Mouse (Mus musculus) embryonic facial prominence, embryonic 11.5 days (tissue): ENCODE data around the gene Cers6. TPM values are rescaled to one million over a fixed set of nuclear protein-coding genes. Genes with fewer than 3 reads are reported as not detected.
A peak's percentile ranks its signal among the peaks of the same experiment; 100 is the strongest.

Experiments
- ATAC-seq: fragments of 200-750 bp; cut with Nextera tagmentation; replicated peaks from 2 replicates; pipeline ENCODE4 v1.8.0; 2017; ENCODE audit warnings: low read depth; ENCODE audit not compliant: insufficient number of reproducible peaks, low FRiP score, low TSS enrichment
- DNase-seq: peaks from one replicate; pipeline ENCODE4 v3.0.0-alpha.2; 2015; ENCODE audit warnings: low spot score
- H3K27ac ChIP-seq: fragments of 300-500 bp; sonication (generic); replicated peaks from 2 replicates; pipeline ENCODE4 v1.5.1; 2014; ENCODE audit warnings: mild to moderate bottlenecking, low read depth, low read length, control low read depth
- H3K27me3 ChIP-seq: fragments of 300-500 bp; sonication (generic); 2 replicates; pipeline ENCODE4 v1.6.1; 2014; ENCODE audit warnings: mild to moderate bottlenecking, low read length, moderate library complexity, mixed read lengths; ENCODE audit not compliant: control insufficient read depth, insufficient read depth
- H3K36me3 ChIP-seq: fragments of 300-500 bp; sonication (generic); replicated peaks from 2 replicates; pipeline ENCODE4 v1.6.1; 2014; ENCODE audit warnings: low read depth, mild to moderate bottlenecking, low read length, moderate library complexity, mixed read lengths; ENCODE audit not compliant: control insufficient read depth, insufficient read depth
- H3K4me1 ChIP-seq: fragments of 300-500 bp; sonication (generic); 2 replicates; pipeline ENCODE4 v1.6.1; 2014; ENCODE audit warnings: low read length, mixed read lengths; ENCODE audit not compliant: control insufficient read depth, insufficient read depth
- H3K4me2 ChIP-seq: fragments of 300-500 bp; sonication (generic); 2 replicates; pipeline ENCODE4 v1.6.1; 2014; ENCODE audit warnings: low read depth, mild to moderate bottlenecking, control low read depth, low read length, moderate library complexity
- H3K4me3 ChIP-seq: fragments of 300-500 bp; sonication (generic); 2 replicates; pipeline ENCODE4 v1.5.1; 2014; ENCODE audit warnings: low read depth, low read length, control low read depth
- H3K9ac ChIP-seq: fragments of 300-500 bp; sonication (generic); replicated peaks from 2 replicates; pipeline ENCODE4 v1.6.1; 2014; ENCODE audit warnings: mild to moderate bottlenecking, control low read depth, low read length
- H3K9me3 ChIP-seq: fragments of 300-500 bp; sonication (generic); replicated peaks from 2 replicates; pipeline ENCODE4 v1.6.1; 2016; ENCODE audit warnings: mild to moderate bottlenecking, low read length, inconsistent platforms, mixed read lengths; ENCODE audit not compliant: control insufficient read depth
- WGBS: fragments of 180-500 bp; shearing (Covaris S2); extraction: QIAGEN DNeasy Blood & Tissue Kit; methylation state at CpG from one replicate; pipeline ENCODE4 v1.1.7; 2014; 5-methylcytosine and 5-hydroxymethylcytosine counted together
- polyA plus RNA-seq: library from polyadenylated mRNA; unstranded; fragments of >200 nt; fragmentation: Nextera tagmentation; extraction: Ambion mirVana; gene quantifications from 2 replicates; pipeline ENCODE4 v1.2.1, GENCODE M21; 2014

The Cers6 gene
- polyA plus RNA-seq, 1 experiment from 2014 or later, result 33.6 TPM

DNA sequence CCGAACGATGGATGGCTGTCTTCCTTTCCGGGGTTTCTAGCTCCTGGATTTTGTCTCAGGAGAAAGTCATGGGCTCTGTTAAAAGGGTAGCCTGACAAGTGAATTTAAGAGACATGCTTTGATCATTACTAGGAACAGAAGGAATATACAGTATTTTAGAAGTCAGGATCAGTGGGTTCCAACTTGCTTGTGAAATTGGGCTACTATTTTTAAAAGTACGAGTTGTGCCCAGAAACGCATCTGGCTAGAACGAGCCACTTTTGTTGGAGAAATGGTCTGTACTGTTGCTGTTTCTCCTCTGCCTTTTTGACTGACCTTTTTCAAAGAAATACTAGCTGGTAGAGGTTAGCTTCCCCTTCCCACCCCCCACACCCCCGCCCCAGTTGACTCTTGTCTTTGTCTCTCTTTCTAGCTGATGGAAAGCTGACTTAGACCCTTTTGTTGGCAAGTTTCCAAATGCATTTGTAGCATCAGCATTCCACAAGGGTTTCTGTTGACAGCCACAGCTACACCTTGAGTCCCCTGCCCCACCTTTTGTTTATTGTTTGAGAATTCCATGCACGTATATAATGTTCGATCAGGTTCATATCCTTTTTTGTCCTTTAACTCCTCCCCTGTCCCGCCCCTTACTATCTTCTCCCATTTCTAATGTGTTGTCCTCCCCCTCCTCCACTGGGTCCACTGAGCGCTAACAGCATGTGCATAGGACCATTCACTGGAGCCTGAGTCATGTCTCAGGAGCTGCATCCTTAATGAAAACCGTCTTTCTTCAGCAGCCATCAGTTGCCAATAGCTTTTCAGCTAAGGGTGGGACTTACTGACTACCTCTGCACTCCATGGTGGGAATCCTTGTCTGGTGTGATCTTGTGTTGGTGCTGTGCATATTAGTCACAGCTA lies 50.6 kb downstream of the Cers6 start:
- Histone ChIP-seq H3K4me1 (no peaks in the 10 kb centered on the region), H3K9ac (no peak overlapping the region), H3K27ac (no peak overlapping the region), H3K9me3 (no peaks in the 10 kb centered on the region), H3K36me3 (no peaks in the 10 kb centered on the region), H3K27me3 (no peaks in the 10 kb centered on the region), H3K4me3 (no peak overlapping the region), H3K4me2 (no peak overlapping the region)
- 85% methylated on average over 12 of the region's 12 CpGs for WGBS
- DNase-seq, result no peak
- ATAC-seq, result no peak; the same call in 1 of the 2 replicates

DNA sequence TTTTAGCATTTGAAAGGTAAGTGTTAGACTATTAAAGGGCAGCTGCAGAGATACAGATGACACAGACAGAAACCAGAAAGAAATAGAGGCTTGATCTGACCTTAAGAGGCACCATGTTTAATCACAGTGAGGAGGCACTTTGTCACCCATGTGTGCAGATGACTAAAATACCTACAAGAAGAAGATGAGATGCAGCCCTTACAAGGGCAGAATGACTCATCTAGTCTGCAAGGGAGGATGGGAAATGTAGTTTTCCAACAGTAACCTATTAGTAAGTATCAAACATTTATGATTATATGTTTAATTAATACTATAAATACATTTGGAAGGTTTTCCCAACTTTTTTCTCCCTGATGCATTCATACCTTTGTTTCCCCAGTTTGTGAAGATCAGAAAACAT lies 54.5 kb downstream of the Cers6 start:
- DNase-seq (no peak), ATAC-seq (no peak)
- H3K36me3 ChIP-seq, result no peaks in the 10 kb centered on the region
- no peak overlapping the region for H3K27ac ChIP-seq
- H3K27me3 ChIP-seq, result no peaks in the 10 kb centered on the region
- no peaks in the 10 kb centered on the region for H3K4me1 ChIP-seq
- H3K4me2 ChIP-seq, result no peak overlapping the region
- no peaks in the 10 kb centered on the region for H3K9me3 ChIP-seq
- no peak overlapping the region for H3K4me3 ChIP-seq
- H3K9ac ChIP-seq, result no peak overlapping the region

DNA sequence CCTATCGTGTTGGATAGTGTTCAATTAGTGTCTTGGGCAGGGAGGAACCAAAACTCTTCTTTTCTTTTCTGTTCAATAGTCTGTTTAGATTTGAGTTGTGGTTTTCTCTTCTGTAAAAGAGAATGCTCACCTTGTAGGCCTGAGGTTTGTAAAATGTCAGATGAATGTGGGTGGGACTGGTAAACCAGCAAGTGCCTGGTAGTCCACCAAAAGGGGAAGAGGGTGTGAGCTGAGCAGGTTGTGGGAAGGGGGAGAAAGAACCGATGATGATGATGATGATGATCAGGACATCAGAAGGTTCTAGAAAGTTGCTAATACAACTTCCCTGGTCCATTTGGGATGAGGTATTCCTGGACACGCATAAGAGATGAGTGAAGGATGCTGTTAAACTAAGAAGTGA lies 55.1 kb downstream of the Cers6 start:
- WGBS, result 93% methylated on average over 3 of the region's 3 CpGs
- Histone ChIP-seq H3K36me3 (no peaks in the 10 kb centered on the region), H3K9me3 (no peaks in the 10 kb centered on the region), H3K4me3 (no peak overlapping the region), H3K9ac (no peak overlapping the region), H3K4me2 (no peak overlapping the region), H3K27ac (no peak overlapping the region), H3K4me1 (no peaks in the 10 kb centered on the region), H3K27me3 (no peaks in the 10 kb centered on the region)
- DNase-seq (no peak), ATAC-seq (no peak)

DNA sequence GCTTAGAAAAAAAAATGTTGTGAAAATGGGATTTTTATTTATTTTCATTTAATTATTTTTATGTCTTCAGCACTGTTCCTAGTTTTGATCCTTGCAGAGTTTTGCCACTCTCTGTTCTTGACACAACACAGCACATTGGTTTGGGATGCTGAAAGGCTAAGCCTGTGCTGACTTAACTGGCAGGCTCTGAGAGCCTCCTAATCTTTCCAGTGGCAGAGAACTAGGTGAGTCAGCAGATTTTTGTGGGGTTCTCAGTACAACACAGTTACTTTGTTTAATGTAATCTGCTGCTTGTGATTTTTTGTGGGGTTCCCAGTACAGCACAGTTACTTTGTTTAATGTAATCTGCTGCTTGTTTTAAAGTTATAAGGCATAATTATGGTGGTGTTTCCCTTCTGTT lies 55.8 kb downstream of the Cers6 start:
- H3K4me1 ChIP-seq, result no peaks in the 10 kb centered on the region
- no peak for ATAC-seq
- H3K4me2 ChIP-seq, result no peak overlapping the region
- H3K9me3 ChIP-seq, result no peaks in the 10 kb centered on the region
- H3K36me3 ChIP-seq, result no peaks in the 10 kb centered on the region
- H3K4me3 ChIP-seq, result no peak overlapping the region
- H3K27ac ChIP-seq, result no peak overlapping the region
- no peak for DNase-seq
- no peak overlapping the region for H3K9ac ChIP-seq
- no peaks in the 10 kb centered on the region for H3K27me3 ChIP-seq

DNA sequence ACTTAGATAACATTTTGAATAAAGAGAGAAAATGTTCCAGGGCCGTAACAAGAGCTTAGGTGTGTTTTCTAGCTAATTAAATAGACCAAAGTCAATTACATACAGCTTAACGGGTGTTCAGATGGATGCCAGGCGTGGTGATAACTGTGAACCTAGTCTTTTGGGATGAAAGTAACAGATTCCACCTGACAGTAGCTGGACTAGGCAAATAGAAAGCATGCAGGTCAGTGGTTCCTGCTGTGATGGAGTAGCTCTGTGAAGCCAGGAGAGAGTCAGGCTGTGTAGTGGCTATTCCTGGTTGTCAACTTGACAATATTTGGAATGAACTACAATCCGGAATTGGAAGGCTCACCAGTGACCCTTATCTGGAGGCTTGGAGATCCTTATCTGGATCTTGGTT lies 56.3 kb downstream of the Cers6 start:
- H3K27ac ChIP-seq, result no peak overlapping the region
- no peaks in the 10 kb centered on the region for H3K4me1 ChIP-seq
- 85% methylated on average over 4 of the region's 4 CpGs for WGBS
- no peak for ATAC-seq
- H3K27me3 ChIP-seq, result no peaks in the 10 kb centered on the region
- H3K4me2 ChIP-seq, result no peak overlapping the region
- DNase-seq, result no peak
- no peak overlapping the region for H3K4me3 ChIP-seq
- H3K9ac ChIP-seq, result no peak overlapping the region
- no peaks in the 10 kb centered on the region for H3K9me3 ChIP-seq
- no peaks in the 10 kb centered on the region for H3K36me3 ChIP-seq

DNA sequence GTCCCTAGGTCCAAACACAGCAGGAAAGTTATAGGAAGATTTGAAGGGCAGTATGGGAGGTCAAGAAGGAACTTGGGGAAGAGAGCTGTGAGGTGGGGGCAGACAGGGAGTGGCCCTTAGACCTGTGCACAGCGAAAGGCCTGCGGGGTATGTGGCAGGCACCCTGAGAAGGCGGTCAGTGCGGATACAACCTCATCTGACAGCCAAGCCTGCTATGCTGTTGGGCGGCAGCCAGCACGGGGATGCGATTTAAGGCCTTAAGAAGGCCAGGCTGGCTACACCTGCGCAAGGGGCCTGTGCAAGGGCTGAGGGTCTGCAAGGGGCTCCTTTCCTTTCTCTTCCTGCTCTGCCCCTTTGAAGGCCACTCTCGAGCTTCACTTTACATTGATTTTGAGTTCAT lies 63.1 kb downstream of the Cers6 start:
- Histone ChIP-seq H3K4me3 (no peak overlapping the region), H3K4me2 (no peak overlapping the region), H3K9ac (no peak overlapping the region), H3K9me3 (no peaks in the 10 kb centered on the region), H3K4me1 (no peaks in the 10 kb centered on the region), H3K27ac (no peak overlapping the region), H3K36me3 (no peaks in the 10 kb centered on the region), H3K27me3 (no peaks in the 10 kb centered on the region)
- 92% methylated on average over 9 of the region's 9 CpGs for WGBS
- no peak for ATAC-seq
- DNase-seq, result no peak

DNA sequence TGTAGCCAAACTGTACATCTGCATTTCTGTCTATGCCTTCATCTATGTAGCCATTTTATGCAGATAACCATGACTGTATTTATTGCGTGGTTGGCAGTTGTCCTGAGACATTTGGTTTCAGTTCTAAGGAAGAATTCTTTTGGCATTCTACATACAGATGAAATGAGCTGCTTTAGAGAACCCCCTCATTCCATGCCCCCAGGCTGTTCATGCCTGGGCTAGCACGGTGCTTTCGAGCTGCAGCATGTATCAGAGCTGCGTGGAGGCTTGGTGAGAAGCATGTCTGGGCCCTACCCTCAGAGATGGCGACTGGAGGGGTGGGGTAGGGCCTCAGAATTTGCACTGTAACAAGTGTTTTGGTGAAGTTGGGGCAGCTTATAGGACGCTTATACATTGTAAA lies 64.3 kb downstream of the Cers6 start:
- Histone ChIP-seq H3K4me3 (no peak overlapping the region), H3K36me3 (no peaks in the 10 kb centered on the region), H3K4me2 (no peak overlapping the region), H3K27ac (no peak overlapping the region), H3K9me3 (no peaks in the 10 kb centered on the region), H3K9ac (no peak overlapping the region), H3K27me3 (no peaks in the 10 kb centered on the region), H3K4me1 (no peaks in the 10 kb centered on the region)
- peak; percentile 57 for DNase-seq
- no peak; the same call in 1 of the 2 replicates for ATAC-seq
- 84% methylated on average over 6 of the region's 6 CpGs for WGBS

DNA sequence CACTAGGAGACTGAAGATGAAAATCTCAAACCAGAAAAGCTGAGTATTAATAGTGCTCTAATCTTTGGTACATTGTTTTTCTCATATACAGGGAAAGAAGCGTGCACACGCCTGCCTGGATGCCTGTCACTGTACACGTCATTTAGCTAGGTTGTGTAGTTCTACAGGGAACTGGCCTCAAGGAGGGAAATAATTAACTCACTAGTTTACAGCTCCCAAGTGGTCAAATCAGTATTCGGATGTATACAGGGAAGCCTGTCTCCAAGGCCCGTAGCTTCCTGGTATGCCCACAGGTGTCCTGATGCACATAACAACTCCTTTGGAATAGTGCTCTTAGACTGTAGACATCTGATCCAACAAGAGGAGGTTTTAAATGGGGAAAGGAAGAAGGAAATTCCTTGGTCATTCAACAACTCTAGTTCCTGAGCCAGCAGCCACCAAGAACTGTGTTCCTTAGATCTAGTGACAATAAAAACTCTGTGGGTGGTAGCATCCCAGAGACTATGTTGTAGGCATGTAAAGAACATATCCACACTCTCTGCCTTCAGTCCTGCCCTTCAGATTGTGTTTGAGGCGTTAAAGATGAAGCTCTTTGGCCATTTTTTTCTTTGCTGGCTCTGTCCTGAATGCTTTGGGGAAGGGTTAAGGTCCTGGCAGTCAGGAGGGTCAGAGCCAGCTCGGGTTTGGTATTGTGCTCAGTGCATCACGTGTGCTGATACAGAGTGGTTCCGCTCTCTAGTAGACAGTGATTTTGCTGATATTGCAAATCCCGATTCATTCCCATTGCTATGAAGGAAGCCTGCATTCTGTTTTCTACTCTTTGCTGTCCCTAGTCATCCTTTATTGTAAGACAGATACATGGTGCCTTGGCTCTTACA lies 65.9 kb downstream of the Cers6 start:
- H3K4me1 ChIP-seq, result no peaks in the 10 kb centered on the region
- no peaks in the 10 kb centered on the region for H3K36me3 ChIP-seq
- H3K9me3 ChIP-seq, result no peaks in the 10 kb centered on the region
- no peak for ATAC-seq
- DNase-seq, result no peak
- H3K27me3 ChIP-seq, result no peaks in the 10 kb centered on the region
- no peak overlapping the region for H3K4me3 ChIP-seq
- 81% methylated on average over 10 of the region's 10 CpGs for WGBS
- no peak overlapping the region for H3K4me2 ChIP-seq
- no peak overlapping the region for H3K27ac ChIP-seq
- no peak overlapping the region for H3K9ac ChIP-seq
